Mouse (Mus musculus) limb, embryonic 14.5 days (tissue): ENCODE results near the gene Rxfp3. TPM values are rescaled to one million over a fixed set of nuclear protein-coding genes. Genes with fewer than 3 reads are reported as not detected.

ENCODE experiments used
- ATAC-seq: fragments of 200-750 bp; cut with Nextera tagmentation; 2 replicates; pipeline ENCODE4 v1.8.0; 2017; ENCODE audit warnings: low read depth, moderate number of reproducible peaks, moderate TSS enrichment; ENCODE audit not compliant: low FRiP score
- DNase-seq: peaks from one replicate; pipeline ENCODE4 v3.0.0-alpha.2; 2015; ENCODE audit warnings: low spot score
- H3K27ac ChIP-seq: fragments of 300-500 bp; sonication (generic); replicated peaks from 2 replicates; pipeline ENCODE4 v1.5.1; 2014; ENCODE audit warnings: low read depth, mild to moderate bottlenecking, low read length, moderate library complexity, mixed read lengths
- H3K27me3 ChIP-seq: fragments of 300-500 bp; sonication (generic); 2 replicates; pipeline ENCODE4 v1.6.1; 2014; ENCODE audit warnings: low read length, mixed read lengths; ENCODE audit not compliant: control insufficient read depth, insufficient read depth
- H3K36me3 ChIP-seq: fragments of 300-500 bp; sonication (generic); 2 replicates; pipeline ENCODE4 v1.6.1; 2014; ENCODE audit warnings: mild to moderate bottlenecking, low read length, moderate library complexity, mixed read lengths; ENCODE audit not compliant: control insufficient read depth, insufficient read depth
- H3K4me1 ChIP-seq: fragments of 300-500 bp; sonication (generic); 2 replicates; pipeline ENCODE4 v1.6.1; 2014; ENCODE audit warnings: antibody characterized with exemption, low read length, mixed read lengths; ENCODE audit not compliant: control insufficient read depth, insufficient read depth
- H3K4me2 ChIP-seq: fragments of 300-500 bp; sonication (generic); replicated peaks from 2 replicates; pipeline ENCODE4 v1.6.1; 2014; ENCODE audit warnings: low read depth, mild to moderate bottlenecking, low read length, moderate library complexity; ENCODE audit not compliant: severe bottlenecking
- H3K4me3 ChIP-seq: fragments of 300-500 bp; sonication (generic); replicated peaks from 2 replicates; pipeline ENCODE4 v1.5.1; 2014; ENCODE audit warnings: low read length
- H3K9ac ChIP-seq: fragments of 300-500 bp; sonication (generic); 2 replicates; pipeline ENCODE4 v1.6.1; 2014; ENCODE audit warnings: mild to moderate bottlenecking, low read depth, low read length, moderate library complexity; ENCODE audit not compliant: severe bottlenecking
- H3K9me3 ChIP-seq: fragments of 300-500 bp; sonication (generic); 2 replicates; pipeline ENCODE4 v1.6.1; 2016; ENCODE audit warnings: low read length; ENCODE audit not compliant: control insufficient read depth
- POLR2A ChIP-seq: fragments of 200-500 bp; IDR thresholded peaks from 2 replicates; pipeline ENCODE4 v1.8.0; 2012; ENCODE audit warnings: inconsistent platforms, mild to moderate bottlenecking, moderate library complexity, borderline replicate concordance; ENCODE audit not compliant: insufficient read depth, insufficient read length; ENCODE audit errors: extremely low read depth
- WGBS: fragments of 180-500 bp; shearing (Covaris S2); extraction: QIAGEN DNeasy Blood & Tissue Kit; methylation state at CpG from one replicate; pipeline ENCODE4 v1.1.7; 2014; 5-methylcytosine and 5-hydroxymethylcytosine counted together
- polyA plus RNA-seq, 2 experiments: library from polyadenylated mRNA; depleted of rRNA in 1 of 2; stranded (reverse) in 1 of 2; unstranded in 1 of 2; fragments of >200 nt; fragmentation: Nextera tagmentation in 1 of 2; extraction: Ambion mirVana in 1 of 2; gene quantifications; 2 replicates each; pipeline versions ENCODE4 v1.2.1 to v1.2.3; 2012 to 2014

Gene Rxfp3
- polyA plus RNA-seq, 2 experiments: 0.72 to 0.81 TPM

GRCm38 (mm10) chr15:11064160-11064557 lies 26.4 kb upstream of the Rxfp3 start:
- Histone ChIP-seq H3K27ac (peak overlapping the region; percentile 91), H3K9me3 (no peaks in the 10 kb centered on the region), H3K27me3 (no peaks in the 10 kb centered on the region), H3K4me1 (peaks cover 37% of the 10 kb centered on the region), H3K36me3 (no peaks in the 10 kb centered on the region), H3K4me3 (no peak overlapping the region; the same call in 1 of the 2 replicates), H3K4me2 (peak overlapping the region; percentile 72), H3K9ac (no peak overlapping the region)
- TF ChIP-seq POLR2A: no peak
- DNase-seq (no peak), ATAC-seq (no peak; the same call in 1 of the 2 replicates)
- WGBS: 18% methylated on average over 2 of the region's 2 CpGs

GRCm38 (mm10) chr15:11062903-11063302 lies 25.1 kb upstream of the Rxfp3 start:
- H3K4me1 ChIP-seq: peaks cover 34% of the 10 kb centered on the region
- no peaks in the 10 kb centered on the region for H3K9me3 ChIP-seq
- TF ChIP-seq POLR2A: no peak
- ATAC-seq (no peak), DNase-seq (no peak)
- no peak overlapping the region for H3K4me3 ChIP-seq
- H3K27me3 ChIP-seq: no peaks in the 10 kb centered on the region
- no peaks in the 10 kb centered on the region for H3K36me3 ChIP-seq
- no peak overlapping the region for H3K9ac ChIP-seq
- no peak overlapping the region for H3K4me2 ChIP-seq
- H3K27ac ChIP-seq: no peak overlapping the region
- 79% methylated on average over 1 of the region's 1 CpGs for WGBS

GRCm38 (mm10) chr15:11054440-11055080 lies 16.8 kb upstream of the Rxfp3 start:
- Histone ChIP-seq H3K4me1 (no peaks in the 10 kb centered on the region), H3K27me3 (no peaks in the 10 kb centered on the region), H3K4me2 (no peak overlapping the region), H3K4me3 (no peak overlapping the region), H3K9ac (no peak overlapping the region), H3K36me3 (no peaks in the 10 kb centered on the region), H3K9me3 (no peaks in the 10 kb centered on the region), H3K27ac (no peak overlapping the region)
- no peak for DNase-seq
- no peak for ATAC-seq
- 73% methylated on average over 7 of the region's 7 CpGs for WGBS
- no peak for TF ChIP-seq POLR2A

- no peaks in the 10 kb centered on the region for H3K27me3 ChIP-seq
- H3K4me2 ChIP-seq: no peak overlapping the region
- WGBS: 83% methylated on average over 10 of the region's 10 CpGs
- no peaks in the 10 kb centered on the region for H3K4me1 ChIP-seq
- no peak overlapping the region for H3K9ac ChIP-seq
- H3K9me3 ChIP-seq: no peaks in the 10 kb centered on the region
- TF ChIP-seq POLR2A: no peak
- no peak overlapping the region for H3K27ac ChIP-seq
- H3K36me3 ChIP-seq: no peaks in the 10 kb centered on the region
- no peak overlapping the region for H3K4me3 ChIP-seq
- no peak for ATAC-seq
- DNase-seq: no peak
Observed at GRCm38 (mm10) chr15:11053678-11054439, 16.1 kb upstream of the Rxfp3 start.

- Histone ChIP-seq H3K9me3 (no peaks in the 10 kb centered on the region), H3K4me2 (no peak overlapping the region), H3K9ac (no peak overlapping the region), H3K27ac (no peak overlapping the region), H3K36me3 (no peaks in the 10 kb centered on the region), H3K4me1 (no peaks in the 10 kb centered on the region), H3K4me3 (no peak overlapping the region), H3K27me3 (peaks cover 6% of the 10 kb centered on the region)
- no peak for DNase-seq
- 81% methylated on average over 5 of the region's 5 CpGs for WGBS
- no peak for ATAC-seq
- TF ChIP-seq POLR2A: no peak
Observed at GRCm38 (mm10) chr15:11042828-11043227, 5.0 kb upstream of the Rxfp3 start.
